Mouse (Mus musculus) heart, embryonic 12.5 days (tissue): ENCODE results near the gene Triobp. TPM values are rescaled to one million over a fixed set of nuclear protein-coding genes. Genes with fewer than 3 reads are reported as not detected.

Experiments used
- ATAC-seq: fragments of 200-750 bp; cut with Nextera tagmentation; 2 replicates; pipeline ENCODE4 v1.8.0; 2017; ENCODE audit warnings: moderate TSS enrichment, moderate library complexity; ENCODE audit not compliant: insufficient number of reproducible peaks, low FRiP score
- H3K27ac ChIP-seq: fragments of 300-500 bp; sonication (generic); 2 replicates; pipeline ENCODE4 v1.5.1; 2016; ENCODE audit warnings: mild to moderate bottlenecking, moderate library complexity; ENCODE audit not compliant: poor library complexity, severe bottlenecking
- H3K27me3 ChIP-seq: fragments of 300-500 bp; sonication (generic); replicated peaks from 2 replicates; pipeline ENCODE4 v1.6.1; 2016; ENCODE audit warnings: mild to moderate bottlenecking, moderate library complexity
- H3K36me3 ChIP-seq: fragments of 300-500 bp; sonication (generic); 2 replicates; pipeline ENCODE4 v1.6.1; 2016; ENCODE audit warnings: mild to moderate bottlenecking, moderate library complexity
- H3K4me1 ChIP-seq: fragments of 300-500 bp; sonication (generic); replicated peaks from 2 replicates; pipeline ENCODE4 v1.6.1; 2016; ENCODE audit warnings: mild to moderate bottlenecking
- H3K4me2 ChIP-seq: fragments of 300-500 bp; sonication (generic); 2 replicates; pipeline ENCODE4 v1.6.1; 2016; ENCODE audit warnings: mild to moderate bottlenecking, moderate library complexity
- H3K4me3 ChIP-seq: fragments of 300-500 bp; sonication (generic); 2 replicates; pipeline ENCODE4 v1.5.1; 2016; ENCODE audit warnings: mild to moderate bottlenecking
- H3K9ac ChIP-seq: fragments of 300-500 bp; sonication (generic); 2 replicates; pipeline ENCODE4 v1.6.1; 2016; ENCODE audit warnings: mild to moderate bottlenecking, moderate library complexity
- H3K9me3 ChIP-seq: fragments of 300-500 bp; sonication (generic); replicated peaks from 2 replicates; pipeline ENCODE4 v1.6.1; 2016; ENCODE audit warnings: mild to moderate bottlenecking, moderate library complexity
- WGBS: fragments of 180-500 bp; shearing (Covaris S2); methylation state at CpG from one replicate; pipeline ENCODE4 v1.1.7; 2016; 5-methylcytosine and 5-hydroxymethylcytosine counted together
- polyA plus RNA-seq: library from polyadenylated mRNA; unstranded; fragments of >200 nt; fragmentation: Nextera tagmentation; extraction: Ambion mirVana; gene quantifications from 2 replicates; pipeline ENCODE4 v1.2.1, GENCODE M21; 2016

Gene Triobp
- polyA plus RNA-seq, 1 experiment from 2014 or later, result 59.4 TPM

DNA sequence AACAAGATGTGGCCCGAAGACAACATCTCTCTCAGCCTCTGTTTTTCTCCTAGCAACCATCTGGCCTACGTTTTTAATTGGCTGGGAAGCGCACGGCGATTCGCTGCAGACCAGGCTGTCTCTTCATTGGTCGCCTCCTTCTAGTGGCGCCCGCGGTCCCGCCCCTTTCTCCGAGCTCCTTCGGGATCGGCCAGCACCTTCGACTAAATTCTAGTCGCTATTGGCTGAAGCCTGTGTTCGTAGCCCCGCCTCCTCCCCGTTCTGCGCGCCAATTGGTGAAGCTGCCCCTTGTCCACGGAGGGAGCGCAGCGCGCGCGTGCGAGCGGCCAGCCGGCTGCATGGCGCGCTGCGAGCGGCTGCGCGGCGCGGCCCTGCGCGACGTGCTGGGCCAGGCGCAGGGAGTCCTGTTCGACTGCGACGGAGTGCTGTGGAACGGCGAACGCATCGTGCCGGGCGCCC lies 33.9 kb upstream of the Triobp start, which contains the start of gene Pdxp:
Pdxp (plus strand) TSS at position 288 of the 459 bp plus-strand sequence.
- Histone ChIP-seq H3K36me3 (peaks cover 41% of the 10 kb centered on the region), H3K9me3 (no peaks in the 10 kb centered on the region), H3K4me1 (peaks cover 24% of the 10 kb centered on the region), H3K27me3 (no peaks in the 10 kb centered on the region), H3K27ac (peak within 1 kb of the TSS; percentile 70), H3K9ac (peak within 1 kb of the TSS; percentile 85), H3K4me3 (peak within 1 kb of the TSS; percentile 65), H3K4me2 (peak within 1 kb of the TSS; percentile 94)
- WGBS, result under 1% methylated on average over 51 of the region's 51 CpGs
- peak; percentile 90 for ATAC-seq

DNA sequence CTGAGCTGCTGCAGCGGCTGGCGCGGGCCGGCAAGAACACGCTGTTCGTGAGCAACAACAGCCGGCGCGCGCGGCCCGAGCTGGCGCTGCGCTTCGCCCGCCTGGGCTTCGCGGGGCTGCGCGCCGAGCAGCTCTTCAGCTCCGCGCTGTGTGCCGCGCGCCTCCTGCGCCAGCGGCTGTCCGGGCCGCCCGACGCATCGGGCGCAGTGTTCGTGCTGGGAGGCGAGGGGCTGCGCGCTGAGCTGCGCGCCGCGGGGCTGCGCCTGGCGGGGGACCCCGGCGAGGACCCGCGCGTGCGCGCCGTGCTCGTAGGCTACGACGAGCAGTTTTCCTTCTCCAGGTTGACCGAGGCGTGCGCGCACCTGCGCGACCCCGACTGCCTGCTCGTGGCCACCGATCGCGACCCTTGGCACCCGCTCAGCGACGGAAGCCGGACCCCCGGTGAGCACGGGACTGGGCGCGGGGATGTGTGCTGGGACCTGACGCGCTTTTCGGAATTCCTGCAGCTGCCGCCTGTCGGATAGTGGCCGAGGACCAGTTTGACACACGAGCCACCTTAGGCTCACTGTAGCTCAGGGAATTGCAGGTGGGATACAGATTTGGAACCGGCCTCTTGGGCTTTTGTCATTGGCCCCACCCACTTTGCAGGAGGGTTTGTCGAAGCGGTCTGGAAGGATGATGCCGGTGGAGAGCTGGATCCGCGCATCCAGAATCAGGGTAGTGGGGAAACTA lies 33.3 kb upstream of the Triobp start:
- Histone ChIP-seq H3K9me3 (no peaks in the 10 kb centered on the region), H3K4me3 (peak overlapping the region; percentile 65), H3K4me1 (peaks cover 24% of the 10 kb centered on the region), H3K27ac (peak overlapping the region; percentile 70), H3K4me2 (peak overlapping the region; percentile 94), H3K36me3 (peaks cover 40% of the 10 kb centered on the region), H3K27me3 (no peaks in the 10 kb centered on the region), H3K9ac (peak overlapping the region; percentile 85)
- under 1% methylated on average over 87 of the region's 87 CpGs for WGBS
- peak; percentile 54 for ATAC-seq

DNA sequence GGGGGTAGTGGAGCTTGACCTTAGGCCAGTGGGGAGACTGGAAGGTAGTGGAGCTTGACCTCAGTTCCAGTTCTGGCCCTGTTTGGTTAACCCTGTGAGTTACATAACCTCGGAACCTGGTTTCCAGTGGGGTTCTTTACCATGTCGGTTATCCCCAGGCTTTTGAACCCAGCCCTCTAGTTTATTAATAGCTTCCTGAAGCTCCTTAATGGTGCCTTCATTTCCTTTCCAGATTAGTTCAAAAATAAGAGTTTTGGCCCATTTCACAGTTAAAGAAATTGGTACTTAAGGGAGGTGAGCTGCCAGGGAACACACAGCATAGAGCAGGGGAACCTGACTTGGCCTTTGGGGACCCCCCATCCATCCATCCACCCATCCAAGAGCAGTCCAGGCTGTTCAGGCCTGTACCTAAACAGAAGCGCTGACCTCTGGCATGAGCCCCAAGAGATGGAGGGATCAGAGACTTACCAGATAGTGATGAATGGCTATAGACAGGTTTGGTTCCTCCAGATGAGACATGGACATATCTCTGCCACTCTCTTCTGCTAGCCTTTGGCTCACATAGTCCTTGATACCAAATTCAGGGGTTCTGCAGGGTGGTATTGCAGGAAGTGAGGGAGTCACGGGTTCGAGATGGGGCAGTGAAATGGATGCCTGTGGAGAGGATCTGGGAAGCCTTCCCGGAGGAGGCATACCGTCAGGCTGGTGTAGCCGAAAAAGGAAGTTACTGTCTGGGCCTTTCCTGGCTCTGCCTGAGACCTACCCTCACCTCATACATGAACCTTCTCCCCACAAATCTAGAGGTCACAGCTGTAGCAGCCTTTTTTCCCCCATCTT lies 32.5 kb upstream of the Triobp start:
- no peak overlapping the region for H3K27ac ChIP-seq
- ATAC-seq, result no peak
- peak overlapping the region; percentile 65 for H3K4me3 ChIP-seq
- peak overlapping the region; percentile 85 for H3K9ac ChIP-seq
- H3K9me3 ChIP-seq, result no peaks in the 10 kb centered on the region
- H3K36me3 ChIP-seq, result peaks cover 34% of the 10 kb centered on the region
- H3K4me2 ChIP-seq, result peak overlapping the region; percentile 94
- H3K27me3 ChIP-seq, result no peaks in the 10 kb centered on the region
- peaks cover 30% of the 10 kb centered on the region for H3K4me1 ChIP-seq
- 50% methylated on average over 8 of the region's 8 CpGs for WGBS

DNA sequence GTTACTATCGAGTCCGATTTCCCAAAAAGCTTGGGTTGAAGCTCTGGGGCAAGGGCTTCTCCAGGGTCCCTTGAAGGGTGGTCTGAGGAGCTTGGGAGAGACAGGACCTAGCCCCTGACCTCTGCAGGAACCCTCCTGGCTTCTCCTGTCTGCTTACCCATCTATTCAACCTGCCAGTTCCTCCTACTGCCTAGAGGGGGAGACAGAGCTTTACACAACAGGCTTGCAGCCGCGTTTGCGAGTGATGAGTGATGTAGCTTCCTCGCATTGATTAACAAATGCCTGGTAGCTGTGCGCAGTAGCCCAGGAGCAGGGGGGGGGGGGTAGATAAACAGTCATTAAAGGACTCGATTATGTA lies 31.9 kb upstream of the Triobp start:
- Histone ChIP-seq H3K4me1 (peaks cover 33% of the 10 kb centered on the region), H3K9ac (no peak overlapping the region), H3K9me3 (no peaks in the 10 kb centered on the region), H3K4me3 (peak overlapping the region; percentile 65), H3K27ac (no peak overlapping the region), H3K27me3 (no peaks in the 10 kb centered on the region), H3K36me3 (peaks cover 28% of the 10 kb centered on the region), H3K4me2 (peak overlapping the region; percentile 94)
- no peak for ATAC-seq
- 5% methylated on average over 8 of the region's 8 CpGs for WGBS

DNA sequence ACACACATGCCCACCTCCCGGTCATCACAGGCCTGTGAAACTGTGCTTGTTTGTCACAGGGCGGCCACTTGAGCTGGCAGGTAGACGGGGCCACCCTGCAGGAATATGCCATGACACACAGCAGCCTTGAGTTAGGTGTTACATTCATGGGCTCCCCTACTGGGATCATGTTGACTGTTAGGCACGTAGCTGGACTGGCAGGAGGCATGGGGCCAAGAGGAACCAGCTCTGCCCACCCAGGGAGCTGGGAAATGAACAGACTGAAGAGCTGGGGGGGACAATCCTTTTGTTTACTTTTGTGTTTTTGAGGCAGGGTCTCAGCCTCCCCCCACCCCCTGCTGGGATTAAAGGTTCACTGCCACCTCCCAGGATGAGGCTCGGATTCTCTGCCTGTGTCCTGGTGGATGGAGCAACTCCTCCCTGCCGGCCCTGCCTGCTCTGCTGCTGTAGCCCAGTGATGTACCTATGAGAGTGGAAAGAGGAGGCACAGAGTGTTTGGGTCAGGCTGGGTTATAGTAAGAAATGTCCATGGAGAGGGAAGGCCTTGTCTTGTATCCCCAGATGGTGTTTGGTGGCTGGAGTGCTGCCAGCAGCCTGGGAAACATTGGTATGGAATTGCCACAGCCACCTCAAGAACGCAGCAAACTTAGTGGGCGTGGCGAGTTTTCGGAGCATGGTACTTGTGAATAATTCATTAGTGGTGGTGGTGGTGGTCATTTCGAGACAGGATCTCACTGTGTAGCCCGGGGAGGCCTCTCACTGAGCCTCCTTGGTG lies 31.3 kb upstream of the Triobp start:
- Histone ChIP-seq H3K36me3 (peaks cover 22% of the 10 kb centered on the region), H3K4me2 (peak overlapping the region; percentile 94), H3K9me3 (no peaks in the 10 kb centered on the region), H3K27me3 (no peaks in the 10 kb centered on the region), H3K9ac (peak overlapping the region; percentile 53), H3K4me1 (peaks cover 33% of the 10 kb centered on the region), H3K4me3 (peak overlapping the region; percentile 65), H3K27ac (no peak overlapping the region)
- 65% methylated on average over 12 of the region's 12 CpGs for WGBS
- no peak for ATAC-seq

DNA sequence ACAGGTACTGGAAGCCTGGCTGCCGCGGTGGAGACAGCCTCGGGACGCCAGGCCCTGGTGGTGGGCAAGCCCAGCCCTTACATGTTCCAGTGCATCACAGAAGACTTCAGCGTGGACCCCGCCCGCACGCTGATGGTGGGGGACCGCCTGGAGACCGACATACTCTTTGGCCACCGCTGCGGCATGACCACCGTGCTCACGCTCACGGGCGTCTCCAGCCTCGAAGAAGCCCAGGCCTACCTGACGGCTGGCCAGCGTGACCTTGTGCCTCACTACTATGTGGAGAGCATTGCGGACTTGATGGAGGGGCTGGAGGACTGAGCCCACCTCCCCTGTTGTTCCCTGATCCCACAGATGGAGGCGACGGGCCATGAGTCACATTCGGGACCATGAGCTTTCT lies 29.4 kb upstream of the Triobp start:
- H3K27me3 ChIP-seq, result no peaks in the 10 kb centered on the region
- H3K4me3 ChIP-seq, result no peak overlapping the region
- no peak overlapping the region for H3K27ac ChIP-seq
- peaks cover 33% of the 10 kb centered on the region for H3K4me1 ChIP-seq
- no peak overlapping the region for H3K4me2 ChIP-seq
- H3K9me3 ChIP-seq, result no peaks in the 10 kb centered on the region
- 90% methylated on average over 23 of the region's 23 CpGs for WGBS
- 0 out of 2 replicates have a peak overlapping the region, but pooled peaks have one; percentile 0 for H3K9ac ChIP-seq
- no peak for ATAC-seq
- H3K36me3 ChIP-seq, result peaks cover 15% of the 10 kb centered on the region

DNA sequence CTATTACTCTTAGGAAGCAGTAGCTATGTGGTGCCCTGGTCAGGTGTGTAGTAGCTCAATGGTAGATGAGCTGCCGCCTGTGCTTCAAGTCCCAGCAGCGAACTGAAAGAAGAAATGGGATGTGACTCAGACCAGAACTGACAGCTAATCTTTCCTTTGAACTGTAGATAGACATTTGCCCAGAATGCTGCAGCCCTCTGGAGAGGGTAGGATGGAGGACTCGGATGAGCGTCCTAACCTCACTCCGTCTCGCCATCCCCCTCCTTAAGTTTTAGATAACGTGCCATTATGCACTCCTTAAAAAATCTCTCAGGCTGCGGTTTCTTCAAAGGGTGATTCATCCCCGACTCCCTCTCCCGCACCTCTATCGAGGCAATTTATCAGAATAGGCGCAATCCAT lies 27.6 kb upstream of the Triobp start:
- WGBS, result 56% methylated on average over 12 of the region's 12 CpGs
- no peak overlapping the region for H3K4me3 ChIP-seq
- peaks cover 15% of the 10 kb centered on the region for H3K36me3 ChIP-seq
- ATAC-seq, result no peak
- no peak overlapping the region for H3K27ac ChIP-seq
- no peak overlapping the region for H3K9ac ChIP-seq
- no peaks in the 10 kb centered on the region for H3K9me3 ChIP-seq
- no peaks in the 10 kb centered on the region for H3K27me3 ChIP-seq
- H3K4me1 ChIP-seq, result peaks cover 29% of the 10 kb centered on the region
- H3K4me2 ChIP-seq, result no peak overlapping the region

DNA sequence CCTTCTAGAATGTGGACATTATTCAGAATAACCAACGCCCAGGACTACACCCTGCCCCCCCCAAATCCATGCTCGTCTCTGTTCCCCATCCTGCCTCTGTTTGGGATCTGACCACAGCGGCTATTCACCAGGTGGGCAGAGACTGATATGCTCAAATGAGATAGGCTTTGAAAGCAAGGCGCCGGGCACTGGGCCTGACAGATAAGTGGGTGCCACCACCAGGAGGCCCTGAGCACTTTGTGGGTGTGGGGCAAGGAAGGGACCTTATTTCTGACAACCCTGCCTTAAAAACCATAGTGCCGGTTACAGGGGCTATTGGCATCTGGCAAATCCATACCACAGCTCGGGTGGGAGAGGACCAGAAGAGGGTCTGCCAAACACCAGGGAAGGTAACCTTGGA lies 24.8 kb upstream of the Triobp start:
- no peaks in the 10 kb centered on the region for H3K27me3 ChIP-seq
- no peak overlapping the region for H3K4me2 ChIP-seq
- no peak overlapping the region for H3K4me3 ChIP-seq
- H3K36me3 ChIP-seq, result peaks cover 12% of the 10 kb centered on the region
- 72% methylated on average over 7 of the region's 7 CpGs for WGBS
- H3K4me1 ChIP-seq, result peaks cover 37% of the 10 kb centered on the region
- no peaks in the 10 kb centered on the region for H3K9me3 ChIP-seq
- no peak overlapping the region for H3K27ac ChIP-seq
- H3K9ac ChIP-seq, result no peak overlapping the region
- peak; percentile 34; the same call in 1 of the 2 replicates for ATAC-seq

DNA sequence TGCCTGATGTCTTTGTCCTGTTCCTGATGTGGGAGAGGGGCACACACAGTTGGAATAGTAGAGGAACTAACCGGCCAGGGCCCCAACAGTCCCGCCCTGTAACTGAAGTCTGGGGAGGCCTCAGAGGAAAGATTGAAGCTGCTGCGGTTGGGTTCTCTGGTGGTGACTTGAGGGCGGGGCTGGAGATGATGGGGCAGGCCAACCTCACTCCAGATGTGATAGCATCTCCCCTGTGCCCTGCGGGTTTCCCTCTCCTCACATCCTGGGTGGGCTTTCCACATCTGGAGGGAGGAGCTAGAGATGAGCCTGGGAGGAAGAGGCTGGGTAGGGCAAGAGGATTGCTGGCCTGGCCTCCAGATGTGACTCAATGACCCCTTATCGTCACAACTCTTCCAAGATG lies 23.9 kb upstream of the Triobp start:
- Histone ChIP-seq H3K9ac (no peak overlapping the region), H3K36me3 (peaks cover 7% of the 10 kb centered on the region), H3K9me3 (no peaks in the 10 kb centered on the region), H3K27ac (no peak overlapping the region), H3K4me1 (peaks cover 41% of the 10 kb centered on the region), H3K4me3 (no peak overlapping the region), H3K4me2 (no peak overlapping the region), H3K27me3 (no peaks in the 10 kb centered on the region)
- WGBS, result 56% methylated on average over 6 of the region's 6 CpGs
- ATAC-seq, result no peak

DNA sequence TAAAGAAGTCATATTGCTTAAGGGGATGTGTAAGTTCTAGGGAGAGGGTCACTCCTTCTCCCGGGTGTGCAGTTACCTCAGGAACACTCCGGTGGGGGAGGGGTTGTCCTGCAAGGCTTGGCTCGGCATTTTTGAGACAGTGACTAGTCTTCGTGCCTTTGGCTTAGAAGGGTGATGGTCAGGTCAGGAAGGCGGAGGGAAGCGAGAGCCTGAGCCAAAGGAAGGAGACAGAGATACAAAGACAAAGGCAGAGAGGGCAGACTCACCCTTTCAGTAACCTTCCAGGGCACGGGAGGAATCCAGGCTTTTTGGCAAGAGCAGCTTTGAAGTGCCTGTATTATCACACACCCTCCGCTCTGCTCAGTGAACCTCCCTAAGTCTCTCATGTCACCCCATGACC lies 22.4 kb upstream of the Triobp start:
- H3K27me3 ChIP-seq, result no peaks in the 10 kb centered on the region
- no peaks in the 10 kb centered on the region for H3K9me3 ChIP-seq
- H3K9ac ChIP-seq, result peak overlapping the region; percentile 61; the same call in 1 of the 2 replicates
- peak overlapping the region; percentile 96 for H3K27ac ChIP-seq
- WGBS, result 30% methylated on average over 8 of the region's 8 CpGs
- peaks cover 11% of the 10 kb centered on the region for H3K36me3 ChIP-seq
- peaks cover 36% of the 10 kb centered on the region for H3K4me1 ChIP-seq
- H3K4me3 ChIP-seq, result no peak overlapping the region
- no peak overlapping the region for H3K4me2 ChIP-seq
- no peak for ATAC-seq
